Mouse (Mus musculus) G1E-ER4 (cell line): ENCODE measurements around the gene Dnah3. TPM values are rescaled to one million over a fixed set of nuclear protein-coding genes. Genes with fewer than 3 reads are reported as not detected.

ENCODE experiments used
- GATA1 ChIP-seq: IDR thresholded peaks from one replicate; pipeline ENCODE4 v1.8.0; 2012; ENCODE audit warnings: low read length, inconsistent platforms
- polyA plus RNA-seq: library from polyadenylated mRNA; stranded (reverse); fragments of >175 nt; gene quantifications from 2 replicates; pipeline ENCODE4 v1.2.3, GENCODE M21; 2012

Gene Dnah3
- polyA plus RNA-seq, 1 experiment = not detected

DNA sequence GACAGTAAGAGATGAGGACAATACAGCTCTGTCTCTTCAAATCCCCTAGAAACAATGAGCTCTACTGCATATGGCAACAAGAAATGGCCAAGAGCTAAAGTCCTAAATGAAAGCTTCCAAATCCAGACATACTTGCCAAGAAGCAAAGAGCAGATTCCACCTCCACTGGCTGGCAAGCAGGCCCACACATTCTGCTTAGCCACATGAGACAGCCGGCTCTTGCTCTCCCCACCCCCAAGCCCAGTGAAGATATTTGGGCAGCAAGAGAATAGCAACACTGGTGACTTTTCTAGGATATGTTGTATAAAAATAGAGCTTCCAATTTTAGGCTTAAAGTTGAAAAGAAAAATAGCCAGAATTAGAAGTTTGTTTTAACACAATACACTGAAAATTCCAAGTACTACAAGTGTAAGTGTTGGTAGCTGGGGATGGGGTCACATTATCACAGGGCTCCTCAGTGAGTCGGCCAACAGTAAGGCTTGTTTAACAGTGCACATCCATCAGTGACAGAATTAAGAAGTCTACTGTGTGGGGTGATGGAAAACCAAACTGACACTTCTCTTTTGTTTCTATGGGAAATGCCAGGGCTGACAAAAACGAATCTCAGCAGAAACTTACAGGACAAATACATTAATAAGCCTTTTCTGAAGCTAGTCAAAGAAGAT, 219.2 kb downstream of the Dnah3 start:
- no peak for TF ChIP-seq GATA1

DNA sequence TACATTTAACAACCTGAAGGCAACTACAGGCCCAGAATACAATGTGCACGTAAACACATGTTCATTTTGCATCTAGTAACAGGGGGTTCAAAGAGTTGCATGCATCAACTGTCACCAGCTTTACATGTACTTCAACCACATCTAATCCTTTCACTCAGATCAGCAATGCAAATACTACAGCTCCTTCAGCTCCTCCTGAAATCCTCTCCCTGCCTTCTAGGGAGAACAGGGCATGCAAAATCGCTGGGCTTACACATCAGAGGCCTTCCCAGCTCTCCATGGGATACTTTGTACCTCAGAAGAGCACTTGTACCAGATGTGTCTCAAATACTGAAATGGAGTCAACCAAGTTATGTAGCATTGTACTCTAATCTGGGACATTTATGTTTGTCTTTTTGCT, 222.0 kb downstream of the Dnah3 start:
- no peak for TF ChIP-seq GATA1

Other genes starting within 250 kb of the Dnah3 start
- 0.96 and 1.1 TPM in 2 replicates for gene Lyrm1, start 199.4 kb downstream of the Dnah3 start, polyA plus RNA-seq
- 3.1 and 4.4 TPM in 2 replicates for gene Dcun1d3, start 199.0 kb downstream of the Dnah3 start, polyA plus RNA-seq
- not detected in 2 replicates for gene Tmem159, start 7.1 kb upstream of the Dnah3 start, polyA plus RNA-seq
- not detected in 2 replicates for gene Zp2, start 50.0 kb upstream of the Dnah3 start, polyA plus RNA-seq
- not detected in 2 replicates for gene Anks4b, start 78.6 kb upstream of the Dnah3 start, polyA plus RNA-seq
- gene Crym, start 106.8 kb upstream of the Dnah3 start, polyA plus RNA-seq = not detected in 2 replicates
- gene Abca14, start 108.7 kb upstream of the Dnah3 start, polyA plus RNA-seq = not detected in 2 replicates
- gene Abca15, start 233.4 kb upstream of the Dnah3 start, polyA plus RNA-seq = not detected in 2 replicates